ENCODE assay signal across 9 mouse cellular contexts in genomic region chr1:171698983-171699382, GRCm38 (mm10). TPM values are rescaled to one million over a fixed set of nuclear protein-coding genes. Genes with fewer than 3 reads are reported as not detected.
DNase-seq lines count a peak whose midpoint lies in the region; ATAC-seq lines count a peak whose summit lies in the region.
"Had no signal": no experiment of that assay in that cellular context is flagged by ENCODE, and none has a peak within 500 bp of the region (broad histone marks: within the 10 kb centered on the region; RNA-seq: fewer than 3 reads in every experiment).

No protein-coding gene starts in this region.

- H3K27me3 ChIP-seq in neural tube, embryonic 15.5 days (replicated peaks), result no peaks in the 10 kb centered on the region
- H3K27me3 ChIP-seq: Patski had no signal

- H3K4me1 ChIP-seq in neural tube, embryonic 15.5 days, result no peaks in the 10 kb centered on the region

- H3K4me3 ChIP-seq in neural tube, embryonic 15.5 days (replicated peaks), result no peak overlapping the region

- no peak overlapping the region for H3K9ac ChIP-seq in neural tube, embryonic 15.5 days (replicated peaks)

- no peak for ATAC-seq in neural tube, embryonic 15.5 days (ENCODE audit: low FRiP score)
- ATAC-seq in hematopoietic stem cell, adult 5-6 weeks (replicated peaks in 1 of 2; ENCODE audit: insufficient read depth in 1 of 2, low FRiP score in 2 of 2, low TSS enrichment in 1 of 2, low read depth in 1 of 2, poor library complexity in 2 of 2, severe bottlenecking in 2 of 2), result peak; percentile 96 to 97
- peak; percentile 97 for ATAC-seq in megakaryocyte-erythroid progenitor cell, adult 5-6 weeks (replicated peaks; ENCODE audit: low FRiP score, low TSS enrichment, poor library complexity, severe bottlenecking)
- ATAC-seq: Patski had no signal

- WGBS in neural tube, embryonic 15.5 days, result 26% methylated on average over 6 of the region's 6 CpGs

- no peak overlapping the region for H3K4me2 ChIP-seq in neural tube, embryonic 15.5 days

- H3K9me3 ChIP-seq in neural tube, embryonic 15.5 days (replicated peaks), result no peaks in the 10 kb centered on the region

- H3K27ac ChIP-seq in neural tube, embryonic 15.5 days (replicated peaks), result no peak overlapping the region

- H3K36me3 ChIP-seq in neural tube, embryonic 15.5 days, result no peaks in the 10 kb centered on the region

- peak; percentile 4 to 6 for DNase-seq in cerebellum, postnatal 36 days
- no peak for DNase-seq in cerebellum, adult 9-11 months
- peak; percentile 22 for DNase-seq in neural tube, embryonic 10.5 days (ENCODE audit: extremely low spot score, low spot score)
- DNase-seq in thymus, postnatal 0 days (ENCODE audit: low spot score), result peak; percentile 90
- no peak for DNase-seq in yolk sac, embryonic 10.5 days (ENCODE audit: low spot score)

RNA-seq across cellular contexts. Expression of gene Cd48, which starts 17.2 kb away (rescaled TPM):
- 1.3 and 11.7 TPM in 2 replicates for polyA plus RNA-seq in neural tube, embryonic 15.5 days (2015; fragmentation: Nextera tagmentation; extraction: Ambion mirVana)
- total RNA-seq in hematopoietic stem cell, adult 5-6 weeks (2017), result 60.5 and 99.3 TPM in 2 replicates
- total RNA-seq in megakaryocyte-erythroid progenitor cell, adult 5-6 weeks (2014; fragmentation: Nextera tagmentation), result 26.9 and 36.0 TPM in 2 replicates
- 24.7 and 43.8 TPM in 2 replicates for total RNA-seq in megakaryocyte-erythroid progenitor cell, adult 5-6 weeks (2017)
- 100 and 114 TPM in 2 replicates for polyA plus RNA-seq in thymus, postnatal 0 days (2015; fragmentation: Nextera tagmentation; extraction: Ambion mirVana)
- polyA plus RNA-seq: Patski had no signal

RNA-seq across cellular contexts. Expression of gene Slamf7, which starts 46.1 kb away (rescaled TPM):
- polyA plus RNA-seq in neural tube, embryonic 15.5 days (2015; fragmentation: Nextera tagmentation; extraction: Ambion mirVana), result 0.08 and 0.68 TPM in 2 replicates
- 1.9 and 2.3 TPM in 2 replicates for total RNA-seq in hematopoietic stem cell, adult 5-6 weeks (2017)
- 3.8 and 6.5 TPM in 2 replicates for total RNA-seq in megakaryocyte-erythroid progenitor cell, adult 5-6 weeks (2014; fragmentation: Nextera tagmentation)
- total RNA-seq in megakaryocyte-erythroid progenitor cell, adult 5-6 weeks (2017), result 1.6 and 3.7 TPM in 2 replicates
- 4.1 and 4.7 TPM in 2 replicates for polyA plus RNA-seq in thymus, postnatal 0 days (2015; fragmentation: Nextera tagmentation; extraction: Ambion mirVana)
- polyA plus RNA-seq: Patski had no signal

Comparison
In these comparisons a context has a peak if more than half of its experiments do, and no peak if none do; other contexts are left out.
1. DNase-seq: peak in cerebellum, postnatal 36 days (2 of 2), neural tube, embryonic 10.5 days (single experiment) and thymus, postnatal 0 days (single experiment); none in cerebellum, adult 9-11 months (single experiment) and yolk sac, embryonic 10.5 days (single experiment).